Mouse (Mus musculus) myocyte (in vitro differentiated cells): Measurements from ENCODE around the gene Tpm1.

ENCODE experiments used
- CEBPB ChIP-seq: IDR thresholded peaks from 2 replicates; pipeline ENCODE4 v1.6.1; 2011; ENCODE audit warnings: mild to moderate bottlenecking, moderate library complexity; ENCODE audit not compliant: poor library complexity, insufficient read depth, severe bottlenecking
- E2F4 ChIP-seq: IDR thresholded peaks from one replicate; pipeline ENCODE4 v1.6.1; 2011; ENCODE audit warnings: mild to moderate bottlenecking, control low read depth, moderate library complexity; ENCODE audit not compliant: insufficient read depth
- MAX ChIP-seq: IDR thresholded peaks from one replicate; pipeline ENCODE4 v1.6.1; 2011; ENCODE audit warnings: low read depth, mild to moderate bottlenecking, control low read depth
- MYOG ChIP-seq, 3 experiments: IDR thresholded peaks; one replicate each; pipeline ENCODE4 v1.6.1; 2011; ENCODE audit warnings: control low read depth in 2 of 3, low read depth in 2 of 3, mild to moderate bottlenecking in 2 of 3; ENCODE audit not compliant: insufficient read length in 2 of 3, control insufficient read depth in 1 of 3, insufficient read depth in 1 of 3
- POLR2A ChIP-seq: IDR thresholded peaks from one replicate; pipeline ENCODE4 v1.6.1; 2011; ENCODE audit warnings: low read depth, mild to moderate bottlenecking, control low read depth, moderate library complexity; ENCODE audit not compliant: insufficient read length
- POLR2AphosphoS2 ChIP-seq: IDR thresholded peaks from one replicate; pipeline ENCODE4 v1.6.1; 2011; ENCODE audit warnings: low read depth, control low read depth; ENCODE audit not compliant: insufficient read length
- REST ChIP-seq: IDR thresholded peaks from one replicate; pipeline ENCODE4 v1.6.1; 2011; ENCODE audit warnings: mild to moderate bottlenecking, control low read depth, moderate library complexity; ENCODE audit not compliant: insufficient read depth, insufficient read length
- SRF ChIP-seq: IDR thresholded peaks from one replicate; pipeline ENCODE4 v1.6.1; 2011; ENCODE audit warnings: low read depth; ENCODE audit not compliant: control insufficient read depth, insufficient read length
- TCF12 ChIP-seq: IDR thresholded peaks from one replicate; pipeline ENCODE4 v1.6.1; 2011; ENCODE audit warnings: mild to moderate bottlenecking, control low read depth; ENCODE audit not compliant: poor library complexity, insufficient read depth, severe bottlenecking
- TCF3 ChIP-seq: IDR thresholded peaks from one replicate; pipeline ENCODE4 v1.6.1; 2011; ENCODE audit warnings: low read depth, control low read depth; ENCODE audit not compliant: insufficient read length
- USF1 ChIP-seq: IDR thresholded peaks from one replicate; pipeline ENCODE4 v1.6.1; 2011; ENCODE audit warnings: low read depth, mild to moderate bottlenecking, control low read depth, moderate library complexity

DNA sequence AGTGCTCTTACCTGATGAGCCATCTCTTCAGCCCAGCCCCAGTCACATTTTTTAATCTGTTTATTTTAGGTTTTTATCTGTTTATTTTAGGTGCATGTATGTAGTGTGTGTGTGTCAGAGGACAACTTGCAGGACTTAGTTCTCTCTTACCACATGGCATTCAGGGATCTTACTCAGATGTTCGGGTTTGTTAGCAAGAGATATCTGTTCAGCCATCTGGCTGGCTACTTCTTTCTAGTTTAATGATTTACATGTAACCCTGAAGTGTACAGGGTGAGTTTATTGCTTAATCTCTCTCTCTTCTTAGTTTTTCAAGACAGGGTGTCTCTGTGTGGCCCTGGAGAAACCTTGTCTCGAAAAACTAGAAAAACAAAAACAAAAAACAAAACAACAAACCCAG is 23.0 kb upstream of the Tpm1 start:
- TF ChIP-seq POLR2A (no peak), USF1 (no peak), MAX (no peak), REST (no peak), MYOG (IDR thresholded peaks at IDR 0.05; ENCODE audit: control insufficient read depth in 1 of 3, insufficient read depth in 1 of 3, insufficient read length in 2 of 3, low read depth in 2 of 3) (no peak), CEBPB (no peak), TCF12 (no peak), POLR2AphosphoS2 (no peak), SRF (no peak), E2F4 (no peak), TCF3 (no peak)
